Mouse (Mus musculus) hindbrain, embryonic 14.5 days (tissue): Measurements from ENCODE around the gene Fut9. TPM values are rescaled to one million over a fixed set of nuclear protein-coding genes. Genes with fewer than 3 reads are reported as not detected.

Experiments used
- ATAC-seq: fragments of 200-750 bp; cut with Nextera tagmentation; 2 replicates; pipeline ENCODE4 v1.8.0; 2017; ENCODE audit warnings: moderate number of reproducible peaks, mild to moderate bottlenecking, moderate TSS enrichment, moderate library complexity; ENCODE audit not compliant: low FRiP score
- DNase-seq: peaks from one replicate; pipeline ENCODE4 v3.0.0-alpha.2; 2015; ENCODE audit warnings: low spot score
- H3K27ac ChIP-seq: fragments of 300-500 bp; sonication (generic); 2 replicates; pipeline ENCODE4 v1.5.1; 2014; ENCODE audit warnings: mild to moderate bottlenecking, moderate library complexity
- H3K27me3 ChIP-seq: fragments of 300-500 bp; sonication (generic); 2 replicates; pipeline ENCODE4 v1.6.1; 2014; ENCODE audit warnings: mild to moderate bottlenecking, low read length, mixed read lengths; ENCODE audit not compliant: control insufficient read depth, insufficient read depth
- H3K36me3 ChIP-seq: fragments of 300-500 bp; sonication (generic); replicated peaks from 2 replicates; pipeline ENCODE4 v1.6.1; 2014; ENCODE audit not compliant: control insufficient read depth, insufficient read depth
- H3K4me1 ChIP-seq: fragments of 300-500 bp; sonication (generic); replicated peaks from 2 replicates; pipeline ENCODE4 v1.6.1; 2014; ENCODE audit warnings: antibody characterized with exemption, low read length, mixed read lengths; ENCODE audit not compliant: control insufficient read depth, insufficient read depth
- H3K4me2 ChIP-seq: fragments of 300-500 bp; sonication (generic); replicated peaks from 2 replicates; pipeline ENCODE4 v1.6.1; 2014; ENCODE audit warnings: mild to moderate bottlenecking, moderate library complexity
- H3K4me3 ChIP-seq: fragments of 300-500 bp; sonication (generic); replicated peaks from 2 replicates; pipeline ENCODE4 v1.5.1; 2014; ENCODE audit warnings: mild to moderate bottlenecking, low read length
- H3K9ac ChIP-seq: fragments of 300-500 bp; sonication (generic); 2 replicates; pipeline ENCODE4 v1.6.1; 2014
- H3K9me3 ChIP-seq: fragments of 300-500 bp; sonication (generic); 2 replicates; pipeline ENCODE4 v1.6.1; 2016; ENCODE audit warnings: low read length; ENCODE audit not compliant: control insufficient read depth
- WGBS: fragments of 180-500 bp; shearing (Covaris S2); extraction: QIAGEN DNeasy Blood & Tissue Kit; methylation state at CpG from one replicate; pipeline ENCODE4 v1.1.7; 2014; 5-methylcytosine and 5-hydroxymethylcytosine counted together
- polyA plus RNA-seq: library from polyadenylated mRNA; unstranded; fragments of >200 nt; fragmentation: Nextera tagmentation; extraction: Ambion mirVana; gene quantifications from 2 replicates; pipeline ENCODE4 v1.2.1, GENCODE M21; 2014

The Fut9 gene
- polyA plus RNA-seq = 24.7 and 26.5 TPM in 2 replicates

DNA sequence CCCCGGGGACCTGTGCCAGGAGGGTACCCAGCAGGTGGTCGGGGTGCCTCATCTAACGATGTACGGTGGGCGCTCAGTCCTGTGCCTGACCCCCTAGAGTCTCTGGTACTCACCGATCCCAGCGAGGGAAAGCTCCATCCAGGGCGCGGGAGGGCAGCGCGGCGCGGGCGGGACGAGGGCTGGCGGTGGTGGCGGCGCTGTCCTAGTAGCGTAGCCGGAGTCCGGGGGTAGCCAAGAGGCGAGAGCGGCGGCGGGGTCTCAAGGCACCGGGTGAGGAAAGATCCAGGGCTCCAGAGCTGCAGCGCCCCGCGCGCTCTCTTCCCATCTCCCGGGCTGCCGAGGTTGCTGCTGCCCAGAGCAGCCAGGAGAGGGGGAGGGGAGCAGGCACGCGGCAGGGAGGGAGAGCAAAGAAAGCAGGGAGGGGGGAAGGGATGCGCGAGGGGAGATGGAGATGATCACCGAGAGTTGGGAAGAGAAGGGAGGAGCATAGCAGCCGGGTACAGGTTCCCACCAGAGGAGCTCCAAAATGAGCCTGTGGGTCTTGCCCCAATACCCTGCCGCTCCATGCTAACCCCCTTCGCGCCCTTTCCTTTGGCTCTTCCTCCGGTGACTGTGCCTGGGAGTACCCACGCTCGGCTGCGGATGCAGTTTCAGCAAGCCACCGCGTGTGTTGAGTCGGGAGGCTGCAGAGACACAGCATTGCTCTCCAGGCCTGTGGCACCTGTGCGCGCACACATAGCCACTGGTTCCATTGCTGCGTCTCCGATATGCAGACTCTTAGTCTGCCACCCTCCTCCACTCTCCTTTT, at the start of gene Fut9:
Gene Fut9, minus strand, starts transcription at position 769 of the 808 bp plus-strand sequence.
- H3K9ac ChIP-seq = peak within 1 kb of the TSS; percentile 79
- WGBS = 1% methylated on average over 49 of the region's 52 CpGs
- H3K4me2 ChIP-seq = peak within 1 kb of the TSS; percentile 66
- H3K9me3 ChIP-seq = no peaks in the 10 kb centered on the region
- no peaks in the 10 kb centered on the region for H3K36me3 ChIP-seq
- H3K4me1 ChIP-seq = peaks cover 15% of the 10 kb centered on the region
- peak; percentile 81 for DNase-seq
- no peaks in the 10 kb centered on the region for H3K27me3 ChIP-seq
- ATAC-seq = peak; percentile 95
- peak within 1 kb of the TSS; percentile 60 for H3K4me3 ChIP-seq
- peak within 1 kb of the TSS; percentile 92 for H3K27ac ChIP-seq

DNA sequence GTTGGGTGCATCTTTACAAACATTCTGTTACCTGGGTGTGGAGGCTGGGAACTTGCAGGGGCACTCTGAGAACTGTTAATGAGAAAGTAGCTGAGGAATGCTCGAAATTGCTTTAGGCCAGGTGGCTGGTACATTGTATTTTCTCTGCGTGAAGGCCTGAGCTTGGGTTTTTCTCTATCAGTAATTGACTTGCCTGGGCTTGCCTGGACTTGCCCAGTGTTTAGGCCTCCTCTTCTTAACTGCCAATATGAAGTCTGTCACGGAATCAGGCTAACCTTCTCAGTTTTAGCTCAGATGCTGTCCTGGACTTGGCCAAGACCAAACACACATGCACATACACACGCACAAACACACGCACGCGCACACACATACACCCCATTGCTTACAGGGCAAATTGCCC, 15.7 kb upstream of the Fut9 start:
- Histone ChIP-seq H3K9me3 (no peaks in the 10 kb centered on the region), H3K36me3 (no peaks in the 10 kb centered on the region), H3K4me3 (no peak overlapping the region), H3K27ac (no peak overlapping the region), H3K4me2 (no peak overlapping the region), H3K27me3 (no peaks in the 10 kb centered on the region), H3K4me1 (no peaks in the 10 kb centered on the region), H3K9ac (no peak overlapping the region)
- DNase-seq (no peak), ATAC-seq (no peak)
- 92% methylated on average over 7 of the region's 7 CpGs for WGBS

DNA sequence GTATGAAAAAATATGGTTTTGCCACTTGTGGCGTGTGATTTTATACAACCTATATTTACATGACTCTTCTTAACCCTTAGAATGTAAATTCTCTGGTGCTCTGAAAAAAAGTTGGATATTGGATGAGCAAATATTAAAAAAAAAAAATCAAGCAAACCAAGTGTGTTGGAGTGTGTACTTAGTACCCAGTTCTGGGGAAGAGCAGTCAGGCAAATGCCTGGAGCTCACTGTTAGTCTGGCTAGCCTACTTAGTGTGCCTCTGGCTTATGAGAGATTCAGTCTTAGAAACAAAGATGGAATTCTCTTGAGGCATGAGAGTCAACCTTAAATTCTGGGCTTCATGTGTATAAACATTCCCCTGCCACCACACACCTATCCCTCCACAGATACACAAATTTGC, 13.3 kb upstream of the Fut9 start:
- no peak overlapping the region for H3K4me2 ChIP-seq
- ATAC-seq (no peak), DNase-seq (no peak)
- no peaks in the 10 kb centered on the region for H3K27me3 ChIP-seq
- no peak overlapping the region for H3K4me3 ChIP-seq
- no peaks in the 10 kb centered on the region for H3K9me3 ChIP-seq
- H3K36me3 ChIP-seq = no peaks in the 10 kb centered on the region
- no peak overlapping the region for H3K9ac ChIP-seq
- WGBS = 93% methylated on average over 1 of the region's 1 CpGs
- no peaks in the 10 kb centered on the region for H3K4me1 ChIP-seq
- H3K27ac ChIP-seq = no peak overlapping the region

DNA sequence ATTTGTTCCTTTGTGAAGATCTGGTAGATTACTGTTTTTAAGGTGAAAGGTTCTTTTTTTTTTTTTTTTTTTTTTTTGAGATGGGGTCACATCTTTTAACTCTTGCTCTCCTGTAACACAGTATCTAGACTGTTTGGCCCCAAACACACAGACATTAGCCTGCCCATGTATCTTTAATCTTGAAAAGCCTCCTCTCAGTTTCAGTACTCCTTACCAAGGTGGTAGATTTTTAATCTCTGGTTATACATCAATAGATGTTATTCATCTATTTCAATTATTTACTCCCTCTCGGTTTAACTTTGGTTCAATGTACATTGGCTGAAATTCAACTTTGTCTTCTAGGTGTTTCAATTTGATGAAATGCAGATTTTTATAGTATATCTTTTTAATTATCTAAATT, 10.0 kb upstream of the Fut9 start:
- DNase-seq (no peak), ATAC-seq (no peak)
- Histone ChIP-seq H3K9ac (no peak overlapping the region), H3K27me3 (no peaks in the 10 kb centered on the region), H3K4me3 (no peak overlapping the region), H3K4me2 (no peak overlapping the region), H3K4me1 (no peaks in the 10 kb centered on the region), H3K27ac (no peak overlapping the region), H3K36me3 (no peaks in the 10 kb centered on the region), H3K9me3 (no peaks in the 10 kb centered on the region)
- 94% methylated on average over 1 of the region's 1 CpGs for WGBS

DNA sequence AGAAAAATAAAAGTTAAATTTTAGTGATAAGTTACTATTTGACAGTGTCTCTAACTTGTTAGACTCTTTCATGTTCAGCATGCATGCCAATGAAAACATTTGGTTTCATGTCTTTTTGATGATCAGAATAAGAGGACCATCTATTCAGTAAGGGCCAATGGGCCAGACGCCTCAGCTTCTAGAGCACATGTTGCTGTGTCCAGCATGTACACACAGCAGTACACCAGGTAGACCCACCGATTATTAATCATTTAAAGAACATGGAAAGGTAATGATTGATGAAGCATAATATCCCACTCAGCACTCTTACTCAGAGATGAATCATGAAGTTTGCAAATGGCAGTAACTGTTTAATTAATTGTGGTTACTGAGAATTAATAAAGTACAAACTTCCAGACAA, 1.7 kb upstream of the Fut9 start:
- H3K9ac ChIP-seq = no peak overlapping the region
- H3K4me1 ChIP-seq = peaks cover 10% of the 10 kb centered on the region
- no peaks in the 10 kb centered on the region for H3K9me3 ChIP-seq
- no peaks in the 10 kb centered on the region for H3K27me3 ChIP-seq
- H3K4me2 ChIP-seq = no peak overlapping the region
- WGBS = 89% methylated on average over 2 of the region's 2 CpGs
- ATAC-seq = no peak
- H3K27ac ChIP-seq = no peak overlapping the region
- H3K4me3 ChIP-seq = no peak overlapping the region
- DNase-seq = no peak
- no peaks in the 10 kb centered on the region for H3K36me3 ChIP-seq

DNA sequence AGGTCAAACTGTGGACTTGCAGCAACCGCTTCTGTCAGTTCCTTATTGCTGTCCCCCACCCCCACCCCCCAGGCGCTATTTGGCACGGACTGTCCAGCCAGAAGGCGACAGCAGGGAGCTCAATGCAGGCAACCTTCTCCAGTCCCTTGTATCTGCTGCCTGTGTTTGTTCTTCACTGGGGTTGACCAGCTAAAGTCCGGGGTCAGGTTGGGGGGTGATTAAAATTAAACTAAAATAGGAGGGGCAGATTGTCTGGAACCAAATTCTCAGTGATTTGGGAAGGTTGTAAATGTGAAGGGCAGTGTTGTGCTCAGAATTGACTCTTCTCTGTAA, 206 bp upstream of the Fut9 start:
- Histone ChIP-seq H3K36me3 (no peaks in the 10 kb centered on the region), H3K9me3 (no peaks in the 10 kb centered on the region), H3K4me1 (peaks cover 15% of the 10 kb centered on the region), H3K27me3 (no peaks in the 10 kb centered on the region), H3K9ac (peak overlapping the region; percentile 79), H3K4me3 (peak overlapping the region; percentile 60), H3K27ac (peak overlapping the region; percentile 92), H3K4me2 (peak overlapping the region; percentile 66)
- peak; percentile 34 for DNase-seq
- peak; percentile 57; the same call in 1 of the 2 replicates for ATAC-seq
- WGBS = under 1% methylated on average over 5 of the region's 5 CpGs

DNA sequence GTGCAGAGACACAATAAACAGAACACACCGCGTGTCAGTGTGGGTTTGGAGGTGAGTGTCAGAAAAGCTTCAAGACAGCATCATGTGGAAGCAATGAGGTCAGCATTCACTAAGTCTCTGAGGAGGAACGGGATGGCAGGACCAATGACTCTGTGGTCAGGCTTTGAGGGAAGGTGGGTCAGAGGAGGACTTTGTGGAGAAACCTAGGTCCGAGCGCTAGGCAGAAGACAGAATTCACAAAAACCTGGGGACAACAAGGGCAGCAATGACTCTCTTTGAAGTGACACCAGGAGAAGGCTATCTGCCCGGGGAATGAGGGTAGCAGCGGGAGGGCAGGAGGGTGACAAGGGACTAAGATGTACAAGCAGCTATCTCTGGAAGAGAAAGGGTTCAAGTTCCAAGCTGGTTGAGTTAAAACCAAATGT, 981 bp downstream of the Fut9 start:
- no peaks in the 10 kb centered on the region for H3K36me3 ChIP-seq
- peaks cover 15% of the 10 kb centered on the region for H3K4me1 ChIP-seq
- ATAC-seq (0 out of 2 replicates have a peak, but pooled peaks have one; percentile 0), DNase-seq (peak; percentile 50)
- peak overlapping the region; percentile 79 for H3K9ac ChIP-seq
- peak overlapping the region; percentile 92 for H3K27ac ChIP-seq
- no peaks in the 10 kb centered on the region for H3K9me3 ChIP-seq
- peak overlapping the region; percentile 60 for H3K4me3 ChIP-seq
- no peaks in the 10 kb centered on the region for H3K27me3 ChIP-seq
- WGBS = 0% methylated on average over 7 of the region's 7 CpGs
- peak overlapping the region; percentile 66 for H3K4me2 ChIP-seq

DNA sequence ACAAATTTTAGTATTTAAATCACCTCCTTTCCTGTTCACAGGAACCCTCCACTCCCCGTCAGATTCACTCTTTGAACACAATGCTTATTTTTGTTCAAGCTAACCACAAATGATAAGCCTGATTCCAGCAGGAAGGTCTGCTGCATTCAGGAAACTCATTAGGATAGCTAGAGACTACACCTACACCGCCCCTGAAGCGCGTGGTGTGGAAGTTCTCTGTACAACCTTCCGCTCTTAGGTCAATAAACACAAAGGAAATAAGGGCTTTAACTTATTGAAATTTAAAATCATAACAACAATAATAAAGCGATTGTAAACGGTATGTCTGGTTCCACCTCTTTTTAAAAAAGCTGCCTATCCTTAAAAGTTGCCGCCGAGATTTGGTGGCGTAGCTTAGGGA, 1.6 kb downstream of the Fut9 start:
- Histone ChIP-seq H3K4me3 (peak overlapping the region; percentile 60), H3K4me1 (peaks cover 15% of the 10 kb centered on the region), H3K36me3 (no peaks in the 10 kb centered on the region), H3K9ac (peak overlapping the region; percentile 79), H3K4me2 (peak overlapping the region; percentile 66), H3K27me3 (no peaks in the 10 kb centered on the region), H3K9me3 (no peaks in the 10 kb centered on the region), H3K27ac (no peak overlapping the region)
- DNase-seq = peak; percentile 29
- WGBS = 16% methylated on average over 10 of the region's 10 CpGs
- ATAC-seq = no peak

DNA sequence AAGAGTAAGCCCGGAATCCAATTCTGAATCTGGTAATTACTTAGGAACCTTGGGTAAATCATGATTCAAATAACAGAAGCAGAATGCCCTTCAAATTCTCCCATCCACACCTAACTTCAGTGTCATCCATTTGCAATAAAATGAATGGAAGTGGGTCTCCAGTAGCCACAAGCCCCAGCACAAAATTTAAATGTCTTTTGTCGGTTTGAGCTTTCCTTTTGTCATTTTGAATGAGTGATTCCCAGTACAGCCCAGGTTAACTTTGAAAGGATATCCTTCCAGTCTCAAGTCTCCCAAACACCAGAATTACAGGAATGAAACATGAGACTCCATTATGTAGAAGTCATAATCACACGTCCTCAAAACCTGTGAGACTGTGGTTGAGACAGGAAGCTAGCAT, 3.9 kb downstream of the Fut9 start:
- Histone ChIP-seq H3K9me3 (no peaks in the 10 kb centered on the region), H3K4me2 (peak overlapping the region; percentile 33), H3K27me3 (no peaks in the 10 kb centered on the region), H3K9ac (no peak overlapping the region), H3K36me3 (no peaks in the 10 kb centered on the region), H3K4me3 (no peak overlapping the region), H3K27ac (no peak overlapping the region), H3K4me1 (peaks cover 15% of the 10 kb centered on the region)
- ATAC-seq (no peak), DNase-seq (no peak)
- WGBS = 36% methylated on average over 3 of the region's 3 CpGs
